9 mouse cellular contexts compared by ENCODE assay signal in genomic region chr16:8494268-8494667, GRCm38 (mm10). TPM values are rescaled to one million over a fixed set of nuclear protein-coding genes. Genes with fewer than 3 reads are reported as not detected.
DNase-seq lines count a peak whose midpoint lies in the region; ATAC-seq and TF ChIP-seq lines count a peak whose summit lies in the region.
"Had no signal": no experiment of that assay in that cellular context is flagged by ENCODE, and none has a peak within 500 bp of the region (broad histone marks: within the 10 kb centered on the region; RNA-seq: fewer than 3 reads in every experiment).

No protein-coding gene starts in this region.

- WGBS in bone marrow, adult 2 months: 21% methylated on average over 4 of the region's 4 CpGs
- WGBS in embryonic facial prominence, embryonic 11.5 days: 22% methylated on average over 4 of the region's 4 CpGs
- WGBS in heart, embryonic 12.5 days: 20% methylated on average over 4 of the region's 4 CpGs
- 25% methylated on average over 4 of the region's 4 CpGs for WGBS in kidney, postnatal 0 days
- 22% methylated on average over 4 of the region's 4 CpGs for WGBS in liver, embryonic 15.5 days (ENCODE audit: insufficient replicate concordance)
- WGBS in olfactory bulb, adult 2 months: 27% methylated on average over 4 of the region's 4 CpGs

- H3K9me3 ChIP-seq in embryonic facial prominence, embryonic 11.5 days (replicated peaks; ENCODE audit: control insufficient read depth, low read length): no peaks in the 10 kb centered on the region
- H3K9me3 ChIP-seq in heart, embryonic 12.5 days (replicated peaks): no peaks in the 10 kb centered on the region
- H3K9me3 ChIP-seq in kidney, postnatal 0 days (replicated peaks; ENCODE audit: low read length): no peaks in the 10 kb centered on the region
- H3K9me3 ChIP-seq in liver, embryonic 15.5 days (replicated peaks): no peaks in the 10 kb centered on the region
- H3K9me3 ChIP-seq: heart, embryonic 13.5 days had no signal

- TF ChIP-seq CTCF in bone marrow, adult 2 months (IDR thresholded peaks at IDR 0.05; ENCODE audit: control insufficient read depth, insufficient read depth, low read length): peak; percentile 76
- peak; percentile 93 for TF ChIP-seq CTCF in kidney, postnatal 0 days (IDR thresholded peaks at IDR 0.05; ENCODE audit: low read depth)
- TF ChIP-seq CTCF in olfactory bulb, adult 2 months (IDR thresholded peaks at IDR 0.05; ENCODE audit: insufficient read depth, low read depth, low read length): 0 out of 2 replicates have a peak, but pooled peaks have one; percentile 20

- H3K27ac ChIP-seq in bone marrow, adult 2 months (ENCODE audit: control insufficient read depth, insufficient read depth, low read depth, low read length, poor library complexity): no peak overlapping the region
- H3K27ac ChIP-seq in embryonic facial prominence, embryonic 11.5 days (replicated peaks; ENCODE audit: low read depth, low read length): no peak overlapping the region
- no peak overlapping the region for H3K27ac ChIP-seq in heart, embryonic 12.5 days (ENCODE audit: poor library complexity, severe bottlenecking)
- H3K27ac ChIP-seq in kidney, postnatal 0 days: no peak overlapping the region
- no peak overlapping the region for H3K27ac ChIP-seq in liver, embryonic 15.5 days (replicated peaks)
- no peak overlapping the region for H3K27ac ChIP-seq in olfactory bulb, adult 2 months (ENCODE audit: insufficient read depth, low read depth, low read length)
- H3K27ac ChIP-seq: heart, embryonic 13.5 days had no signal

- no peaks in the 10 kb centered on the region for H3K27me3 ChIP-seq in embryonic facial prominence, embryonic 11.5 days (ENCODE audit: control insufficient read depth, insufficient read depth, low read length)
- no peaks in the 10 kb centered on the region for H3K27me3 ChIP-seq in heart, embryonic 12.5 days (replicated peaks)
- H3K27me3 ChIP-seq in kidney, postnatal 0 days (ENCODE audit: insufficient read depth, low read length): no peaks in the 10 kb centered on the region
- H3K27me3 ChIP-seq in liver, embryonic 15.5 days: no peaks in the 10 kb centered on the region

- no peak overlapping the region for H3K4me3 ChIP-seq in bone marrow, adult 2 months (replicated peaks; ENCODE audit: control insufficient read depth, low read depth, low read length)
- no peak overlapping the region for H3K4me3 ChIP-seq in embryonic facial prominence, embryonic 11.5 days (ENCODE audit: low read depth, low read length)
- no peak overlapping the region for H3K4me3 ChIP-seq in heart, embryonic 12.5 days
- no peak overlapping the region for H3K4me3 ChIP-seq in kidney, postnatal 0 days (replicated peaks; ENCODE audit: low read depth, low read length)
- H3K4me3 ChIP-seq in liver, embryonic 15.5 days (replicated peaks): no peak overlapping the region
- H3K4me3 ChIP-seq in olfactory bulb, adult 2 months (ENCODE audit: insufficient read depth, low read depth, low read length): no peak overlapping the region
- H3K4me3 ChIP-seq: heart, embryonic 13.5 days had no signal

- H3K36me3 ChIP-seq in embryonic facial prominence, embryonic 11.5 days (replicated peaks; ENCODE audit: control insufficient read depth, insufficient read depth, low read depth, low read length): no peaks in the 10 kb centered on the region
- peaks cover 9% of the 10 kb centered on the region; the same call in 1 of the 2 replicates for H3K36me3 ChIP-seq in heart, embryonic 12.5 days
- H3K36me3 ChIP-seq in kidney, postnatal 0 days (ENCODE audit: insufficient read depth, low read length): 0 out of 2 replicates have a peak, but pooled peaks cover 5% of the 10 kb centered on the region
- no peaks in the 10 kb centered on the region for H3K36me3 ChIP-seq in liver, embryonic 15.5 days (replicated peaks)

- no peak overlapping the region for H3K4me2 ChIP-seq in embryonic facial prominence, embryonic 11.5 days (ENCODE audit: low read depth, low read length)
- no peak overlapping the region for H3K4me2 ChIP-seq in heart, embryonic 12.5 days
- H3K4me2 ChIP-seq in kidney, postnatal 0 days (ENCODE audit: low read length): no peak overlapping the region
- no peak overlapping the region for H3K4me2 ChIP-seq in liver, embryonic 15.5 days
- H3K4me2 ChIP-seq: heart, embryonic 13.5 days had no signal

- 0 out of 2 replicates have a peak, but pooled peaks have one; percentile 42 for ATAC-seq in embryonic facial prominence, embryonic 11.5 days (replicated peaks; ENCODE audit: insufficient number of reproducible peaks, low FRiP score, low TSS enrichment, low read depth)
- peak; percentile 45; the same call in 1 of the 2 replicates for ATAC-seq in heart, embryonic 12.5 days (ENCODE audit: insufficient number of reproducible peaks, low FRiP score)
- 0 out of 2 replicates have a peak, but pooled peaks have one; percentile 9 for ATAC-seq in kidney, postnatal 0 days (replicated peaks; ENCODE audit: low FRiP score, low read depth)
- ATAC-seq in liver, embryonic 15.5 days (ENCODE audit: insufficient read depth): 0 out of 2 replicates have a peak, but pooled peaks have one; percentile 42

- TF ChIP-seq POLR2A in bone marrow, adult 2 months (IDR thresholded peaks at IDR 0.05; ENCODE audit: borderline replicate concordance, control insufficient read depth, low read depth, low read length): no peak
- no peak for TF ChIP-seq POLR2A in olfactory bulb, adult 2 months (IDR thresholded peaks at IDR 0.05; ENCODE audit: insufficient read depth, low read depth, low read length)

- no peak overlapping the region for H3K9ac ChIP-seq in embryonic facial prominence, embryonic 11.5 days (replicated peaks; ENCODE audit: low read length)
- no peak overlapping the region for H3K9ac ChIP-seq in heart, embryonic 12.5 days
- H3K9ac ChIP-seq in kidney, postnatal 0 days (ENCODE audit: low read depth, low read length): no peak overlapping the region
- no peak overlapping the region for H3K9ac ChIP-seq in liver, embryonic 15.5 days
- H3K9ac ChIP-seq: heart, embryonic 13.5 days had no signal

- no peaks in the 10 kb centered on the region for H3K4me1 ChIP-seq in bone marrow, adult 2 months (ENCODE audit: control insufficient read depth, insufficient read depth, low read length)
- H3K4me1 ChIP-seq in embryonic facial prominence, embryonic 11.5 days (ENCODE audit: control insufficient read depth, insufficient read depth, low read length): no peaks in the 10 kb centered on the region
- no peaks in the 10 kb centered on the region for H3K4me1 ChIP-seq in heart, embryonic 12.5 days (replicated peaks)
- H3K4me1 ChIP-seq in kidney, postnatal 0 days (replicated peaks; ENCODE audit: insufficient read depth, low read length): no peaks in the 10 kb centered on the region
- H3K4me1 ChIP-seq in liver, embryonic 15.5 days (replicated peaks): no peaks in the 10 kb centered on the region
- no peaks in the 10 kb centered on the region for H3K4me1 ChIP-seq in olfactory bulb, adult 2 months (ENCODE audit: control insufficient read depth, insufficient read depth, low read length)

- DNase-seq in ES-CJ7 (ENCODE audit: low read depth, low spot score): peak; percentile 79
- DNase-seq in embryonic facial prominence, embryonic 11.5 days (ENCODE audit: low spot score): peak; percentile 85
- DNase-seq in kidney, postnatal 0 days (ENCODE audit: low spot score): peak; percentile 81
- DNase-seq in thymus, postnatal 0 days (ENCODE audit: low spot score): peak; percentile 75

RNA-seq across cellular contexts. Expression of gene Abat, which starts 19.0 kb away (rescaled TPM):
- 0.97 and 1.6 TPM in 2 replicates for polyA plus RNA-seq in bone marrow, adult 2 months (2011; ENCODE audit: insufficient read depth, insufficient read length, low replicate concordance, missing spikeins)
- 25.6 and 26.5 TPM in 2 replicates for polyA plus RNA-seq in embryonic facial prominence, embryonic 11.5 days (2014; fragmentation: Nextera tagmentation; extraction: Ambion mirVana)
- polyA plus RNA-seq in heart, embryonic 12.5 days (2016; fragmentation: Nextera tagmentation; extraction: Ambion mirVana): 50.7 and 54.9 TPM in 2 replicates
- 33.9 and 36.6 TPM in 2 replicates for polyA plus RNA-seq in kidney, postnatal 0 days (2015; fragmentation: Nextera tagmentation; extraction: Ambion mirVana)
- 30.2 and 34.8 TPM in 2 replicates for polyA plus RNA-seq in liver, embryonic 15.5 days (2015; fragmentation: Nextera tagmentation; extraction: Ambion mirVana)
- 131 and 165 TPM in 2 replicates for polyA plus RNA-seq in olfactory bulb, adult 2 months (2012; ENCODE audit: insufficient read depth, insufficient read length, low replicate concordance, missing spikeins)
- 9.3 and 13.9 TPM in 2 replicates for polyA plus RNA-seq in thymus, postnatal 0 days (2015; fragmentation: Nextera tagmentation; extraction: Ambion mirVana)

RNA-seq across cellular contexts. Expression of gene Mettl22, which starts 23.7 kb away (rescaled TPM):
- 8.4 and 11.5 TPM in 2 replicates for polyA plus RNA-seq in bone marrow, adult 2 months (2011; ENCODE audit: insufficient read depth, insufficient read length, low replicate concordance, missing spikeins)
- 16.4 and 19.2 TPM in 2 replicates for polyA plus RNA-seq in embryonic facial prominence, embryonic 11.5 days (2014; fragmentation: Nextera tagmentation; extraction: Ambion mirVana)
- 35.2 and 35.6 TPM in 2 replicates for polyA plus RNA-seq in heart, embryonic 12.5 days (2016; fragmentation: Nextera tagmentation; extraction: Ambion mirVana)
- 15.2 and 18.4 TPM in 2 replicates for polyA plus RNA-seq in kidney, postnatal 0 days (2015; fragmentation: Nextera tagmentation; extraction: Ambion mirVana)
- 7.3 and 7.7 TPM in 2 replicates for polyA plus RNA-seq in liver, embryonic 15.5 days (2015; fragmentation: Nextera tagmentation; extraction: Ambion mirVana)
- not detected in 2 replicates for polyA plus RNA-seq in olfactory bulb, adult 2 months (2012; ENCODE audit: insufficient read depth, insufficient read length, low replicate concordance, missing spikeins)
- polyA plus RNA-seq in thymus, postnatal 0 days (2015; fragmentation: Nextera tagmentation; extraction: Ambion mirVana): 17.0 and 17.9 TPM in 2 replicates

Comparison
In these comparisons a context has a peak if more than half of its experiments do, and no peak if none do; other contexts are left out.
1. CTCF ChIP-seq: peak in every context shown above with its lines; median percentile 93 in kidney, postnatal 0 days; 76 in bone marrow, adult 2 months; 20 in olfactory bulb, adult 2 months.